Comparison of ENCODE assay signal across 8 mouse cellular contexts in the genomic region with DNA sequence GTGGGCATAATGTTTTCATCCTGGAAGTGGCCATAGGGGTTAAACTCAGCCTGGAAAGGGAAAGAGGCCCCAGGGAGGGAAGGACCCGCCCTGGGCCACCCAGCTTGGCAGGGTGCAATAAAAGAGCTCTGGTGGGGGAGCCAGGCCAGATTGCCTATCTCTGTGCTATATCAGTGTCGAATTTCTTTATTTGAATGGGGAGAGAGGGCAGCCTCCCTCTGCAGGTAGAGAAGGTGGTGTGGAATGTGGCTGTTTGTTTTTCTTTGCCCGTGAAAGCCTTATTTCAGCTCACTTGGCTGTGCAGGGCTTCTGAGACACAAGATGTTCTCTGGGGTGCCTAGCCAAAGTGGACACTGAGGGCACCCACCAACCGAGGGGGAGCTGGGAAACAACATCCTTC. TPM values are rescaled to one million over a fixed set of nuclear protein-coding genes. Genes with fewer than 3 reads are reported as not detected.
A peak's percentile ranks its signal among the peaks of the same experiment; 100 is the strongest.
DNase-seq lines count a peak whose midpoint lies in the region; ATAC-seq and TF ChIP-seq lines count a peak whose summit lies in the region.

No protein-coding gene starts in this region.

- no peak for ATAC-seq in heart, postnatal 0 days (ENCODE audit: insufficient read depth, low read depth)
- peak; percentile 35; the same call in 1 of the 2 replicates for ATAC-seq in stomach, embryonic 16.5 days (ENCODE audit: insufficient read depth, low FRiP score)
- ATAC-seq in megakaryocyte-erythroid progenitor cell, adult 5-6 weeks (replicated peaks; ENCODE audit: low FRiP score, low TSS enrichment, poor library complexity, severe bottlenecking), result no peak

- no peak overlapping the region for H3K4me3 ChIP-seq in cerebellum, adult 2 months (replicated peaks; ENCODE audit: insufficient read depth, low read depth, low read length)
- H3K4me3 ChIP-seq in heart, postnatal 0 days (ENCODE audit: low read depth, low read length), result 0 out of 2 replicates have a peak overlapping the region, but pooled peaks have one; percentile 42
- H3K4me3 ChIP-seq in liver, adult 2 months (ENCODE audit: insufficient read depth, low read depth, low read length), result no peak overlapping the region
- H3K4me3 ChIP-seq in stomach, embryonic 16.5 days (replicated peaks; ENCODE audit: low read length), result peak overlapping the region; percentile 57

- TF ChIP-seq CTCF in cerebellum, adult 2 months (IDR thresholded peaks at IDR 0.05; ENCODE audit: borderline replicate concordance, insufficient read depth, low read depth, low read length), result no peak
- no peak for TF ChIP-seq CTCF in heart, postnatal 0 days (IDR thresholded peaks at IDR 0.05; ENCODE audit: low read depth)
- TF ChIP-seq CTCF in liver, adult 2 months (IDR thresholded peaks at IDR 0.05; ENCODE audit: low read depth, low read length), result no peak

- peaks cover 39% of the 10 kb centered on the region; the same call in 1 of the 2 replicates for H3K79me2 ChIP-seq in liver, adult 2 months (ENCODE audit: control insufficient read depth, insufficient read depth, low read length)

- peak overlapping the region; percentile 81 for H3K27ac ChIP-seq in cerebellum, adult 2 months (ENCODE audit: insufficient read depth, low read length)
- H3K27ac ChIP-seq in heart, postnatal 0 days (ENCODE audit: low read depth), result peak overlapping the region; percentile 98
- peak overlapping the region; percentile 60 for H3K27ac ChIP-seq in liver, adult 2 months (replicated peaks; ENCODE audit: insufficient read depth, low read depth, low read length)
- peak overlapping the region; percentile 97 for H3K27ac ChIP-seq in stomach, embryonic 16.5 days (ENCODE audit: low read length)

- no peak for DNase-seq in cerebellum, adult 2 months
- DNase-seq in cerebellum, postnatal 10 days, result no peak
- peak; percentile 45 for DNase-seq in CD4-positive helper T cell, adult 2 months (ENCODE audit: low read depth, low spot score)
- DNase-seq in heart, postnatal 0 days (ENCODE audit: low spot score), result no peak
- DNase-seq in liver, adult 2 months (ENCODE audit: extremely low read depth, low read depth, low spot score), result no peak
- no peak for DNase-seq in layer of hippocampus, adult 8-10 months (ENCODE audit: low spot score in 2 of 2)

- TF ChIP-seq POLR2A in cerebellum, adult 2 months (IDR thresholded peaks at IDR 0.05; ENCODE audit: borderline replicate concordance, insufficient read depth, low read length), result no peak
- no peak for TF ChIP-seq POLR2A in liver, adult 2 months (IDR thresholded peaks at IDR 0.05; ENCODE audit: extremely low read depth, insufficient read depth, low read length)

- peak overlapping the region; percentile 67 for H3K4me2 ChIP-seq in heart, postnatal 0 days (ENCODE audit: low read depth, low read length)
- H3K4me2 ChIP-seq in stomach, embryonic 16.5 days (ENCODE audit: low read depth, low read length), result peak overlapping the region; percentile 81

- TF ChIP-seq EP300 in heart, postnatal 0 days (IDR thresholded peaks at IDR 0.05; ENCODE audit: low read depth), result no peak

- peak overlapping the region; percentile 63; the same call in 1 of the 2 replicates for H3K9ac ChIP-seq in heart, postnatal 0 days (replicated peaks; ENCODE audit: low read depth, low read length)
- peak overlapping the region; percentile 62; the same call in 1 of the 2 replicates for H3K9ac ChIP-seq in liver, adult 2 months (ENCODE audit: low read depth, low read length)
- H3K9ac ChIP-seq in stomach, embryonic 16.5 days (ENCODE audit: low read length), result peak overlapping the region; percentile 81

- peaks cover 26% of the 10 kb centered on the region; the same call in 1 of the 2 replicates for H3K4me1 ChIP-seq in cerebellum, adult 2 months (ENCODE audit: control insufficient read depth, insufficient read depth, low read length)
- peaks cover 81% of the 10 kb centered on the region for H3K4me1 ChIP-seq in heart, postnatal 0 days (ENCODE audit: control insufficient read depth, insufficient read depth)
- H3K4me1 ChIP-seq in liver, adult 2 months (ENCODE audit: control insufficient read depth, insufficient read depth, low read length), result peaks cover 28% of the 10 kb centered on the region
- peaks cover 79% of the 10 kb centered on the region for H3K4me1 ChIP-seq in stomach, embryonic 16.5 days (ENCODE audit: control insufficient read depth, insufficient read depth, low read length)

- H3K27me3 ChIP-seq in cerebellum, adult 2 months (ENCODE audit: control insufficient read depth, insufficient read depth, low read length), result no peaks in the 10 kb centered on the region
- no peaks in the 10 kb centered on the region for H3K27me3 ChIP-seq in heart, postnatal 0 days (ENCODE audit: control insufficient read depth, insufficient read depth, low read length)
- no peaks in the 10 kb centered on the region for H3K27me3 ChIP-seq in liver, adult 2 months (ENCODE audit: control insufficient read depth, insufficient read depth, low read length)
- no peaks in the 10 kb centered on the region for H3K27me3 ChIP-seq in stomach, embryonic 16.5 days (ENCODE audit: control insufficient read depth, insufficient read depth, low read length)

- no peaks in the 10 kb centered on the region for H3K36me3 ChIP-seq in heart, postnatal 0 days (replicated peaks; ENCODE audit: control insufficient read depth, insufficient read depth, low read length)
- no peaks in the 10 kb centered on the region for H3K36me3 ChIP-seq in liver, adult 2 months (ENCODE audit: control insufficient read depth, insufficient read depth, low read length)
- H3K36me3 ChIP-seq in stomach, embryonic 16.5 days (ENCODE audit: control insufficient read depth, insufficient read depth, low read length), result no peaks in the 10 kb centered on the region

- H3K9me3 ChIP-seq in heart, postnatal 0 days (replicated peaks; ENCODE audit: control insufficient read depth, low read length), result no peaks in the 10 kb centered on the region
- H3K9me3 ChIP-seq in stomach, embryonic 16.5 days (replicated peaks; ENCODE audit: control insufficient read depth, low read length), result no peaks in the 10 kb centered on the region

- WGBS in cerebellum, adult 2 months, result 26% methylated on average over 4 of the region's 4 CpGs
- WGBS in heart, postnatal 0 days, result 7% methylated on average over 4 of the region's 4 CpGs
- WGBS in liver, adult 2 months, result 9% methylated on average over 4 of the region's 4 CpGs
- WGBS in stomach, embryonic 16.5 days, result 3% methylated on average over 4 of the region's 4 CpGs

RNA-seq across cellular contexts. Expression of a gene that starts 8.8 kb away (rescaled TPM):
- polyA plus RNA-seq in cerebellum, adult 2 months (2012; rRNA removed), result 39.3 and 42.5 TPM in 2 replicates
- 22.5 and 28.1 TPM in 2 replicates for total RNA-seq in heart, postnatal 0 days (2014; rRNA removed; ENCODE audit: low replicate concordance)
- polyA plus RNA-seq in heart, postnatal 0 days (2015; fragmentation: Nextera tagmentation; extraction: Ambion mirVana), result 9.1 and 10.2 TPM in 2 replicates
- total RNA-seq in liver, adult 2 months (2014; rRNA removed), result 2.7 and 3.4 TPM in 2 replicates
- 9.0 and 12.9 TPM in 2 replicates for polyA plus RNA-seq in liver, adult 2 months (2012; rRNA removed)
- polyA plus RNA-seq in stomach, embryonic 16.5 days (2015; fragmentation: Nextera tagmentation; extraction: Ambion mirVana), result 13.9 and 16.1 TPM in 2 replicates
- 55.9 and 58.6 TPM in 2 replicates for total RNA-seq in megakaryocyte-erythroid progenitor cell, adult 5-6 weeks (2014; fragmentation: Nextera tagmentation)
- total RNA-seq in megakaryocyte-erythroid progenitor cell, adult 5-6 weeks (2017), result 5.9 and 8.3 TPM in 2 replicates
- total RNA-seq in layer of hippocampus, adult 8-10 months (2022), result 10 to 100 TPM; 70.5 to 85.6 (median 78.1) TPM

Comparison
In these comparisons a context has a peak if more than half of its experiments do, and no peak if none do; other contexts are left out.
1. H3K4me3 ChIP-seq: peak in heart, postnatal 0 days (single experiment) and stomach, embryonic 16.5 days (single experiment); none in cerebellum, adult 2 months (single experiment) and liver, adult 2 months (single experiment).
2. Peak in every context shown above with its lines, with median percentiles within 50 percentile points of each other: H3K27ac ChIP-seq and H3K9ac ChIP-seq.